Mouse (Mus musculus): ENCODE measurements at regions not wholly inside any gene's neighbourhood (a gene's known extent, or its start where the extent isn't known, plus 50 kb on each side); places are given as distances from the start of the nearest gene placed in this dataset.

DNA sequence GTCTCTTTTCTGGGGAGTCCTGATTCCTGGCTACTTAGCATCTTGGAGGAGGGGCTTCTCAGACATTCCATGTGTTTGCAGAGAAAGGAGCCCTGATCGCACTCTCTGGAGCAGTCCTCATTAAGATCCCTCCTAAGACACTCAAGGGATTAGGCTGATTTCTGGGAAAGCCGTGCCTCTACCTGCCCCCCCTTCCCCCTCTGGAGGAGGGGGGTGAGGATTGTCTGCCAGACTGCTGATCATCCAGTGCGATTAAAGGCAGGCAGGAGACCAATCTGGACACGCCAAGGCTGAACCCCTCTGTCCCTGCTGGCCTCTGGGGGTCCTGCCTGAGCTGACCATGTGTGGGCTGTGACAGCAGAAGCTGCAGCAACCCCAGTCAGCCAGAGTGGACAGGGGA lies 65.4 kb downstream of the Vegfa start:
- intact Hi-C loops (cut with DNase I) = no loop called here
- DNase-seq (ENCODE audit: low spot score in 2 of 2) = no peak

DNA sequence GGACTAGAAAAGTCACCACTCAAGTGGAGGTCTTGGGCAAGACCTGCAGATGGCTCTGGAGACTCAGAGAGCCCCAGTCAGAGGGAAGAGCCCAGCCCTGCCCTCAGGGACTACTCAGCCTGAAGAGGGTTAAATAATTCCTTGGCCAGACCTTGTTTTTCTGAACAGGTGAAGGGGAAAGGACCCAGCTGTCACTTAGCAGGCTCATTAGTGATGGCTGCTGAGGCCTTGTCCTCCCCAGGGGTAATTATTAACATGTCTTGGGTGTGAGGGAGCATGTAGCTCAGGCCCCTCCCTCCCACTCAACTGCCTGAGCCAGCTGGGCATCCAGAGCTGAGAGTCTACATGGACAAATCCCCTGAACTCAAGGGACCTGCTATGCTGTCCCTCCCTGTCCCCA lies 68.1 kb downstream of the Vegfa start:
- DNase-seq (ENCODE audit: low spot score in 2 of 2) = no peak
- intact Hi-C loops (cut with DNase I) = no loop called here

DNA sequence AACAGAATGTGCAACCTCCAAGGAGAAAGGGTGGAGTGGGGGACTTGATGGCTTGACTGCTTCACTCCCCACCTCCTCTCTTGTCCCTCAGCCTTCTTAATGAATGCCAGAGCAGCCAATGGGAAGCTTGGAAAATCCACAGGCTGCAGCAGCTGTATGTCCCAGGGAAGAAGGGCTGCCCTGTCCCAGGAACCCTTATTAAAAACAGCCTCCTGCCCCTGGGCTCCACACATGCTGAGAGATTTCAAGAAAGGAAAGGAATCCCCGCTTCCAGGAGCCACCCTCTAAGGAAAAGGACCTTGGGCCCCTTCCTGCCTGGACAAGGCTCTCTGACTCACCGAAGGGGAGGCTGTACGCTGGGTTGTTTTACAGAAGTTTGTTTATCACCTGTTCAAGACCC lies 68.8 kb downstream of the Vegfa start:
- no peak for DNase-seq (ENCODE audit: low spot score in 2 of 2)
- intact Hi-C loops (cut with DNase I) = no loop called here

DNA sequence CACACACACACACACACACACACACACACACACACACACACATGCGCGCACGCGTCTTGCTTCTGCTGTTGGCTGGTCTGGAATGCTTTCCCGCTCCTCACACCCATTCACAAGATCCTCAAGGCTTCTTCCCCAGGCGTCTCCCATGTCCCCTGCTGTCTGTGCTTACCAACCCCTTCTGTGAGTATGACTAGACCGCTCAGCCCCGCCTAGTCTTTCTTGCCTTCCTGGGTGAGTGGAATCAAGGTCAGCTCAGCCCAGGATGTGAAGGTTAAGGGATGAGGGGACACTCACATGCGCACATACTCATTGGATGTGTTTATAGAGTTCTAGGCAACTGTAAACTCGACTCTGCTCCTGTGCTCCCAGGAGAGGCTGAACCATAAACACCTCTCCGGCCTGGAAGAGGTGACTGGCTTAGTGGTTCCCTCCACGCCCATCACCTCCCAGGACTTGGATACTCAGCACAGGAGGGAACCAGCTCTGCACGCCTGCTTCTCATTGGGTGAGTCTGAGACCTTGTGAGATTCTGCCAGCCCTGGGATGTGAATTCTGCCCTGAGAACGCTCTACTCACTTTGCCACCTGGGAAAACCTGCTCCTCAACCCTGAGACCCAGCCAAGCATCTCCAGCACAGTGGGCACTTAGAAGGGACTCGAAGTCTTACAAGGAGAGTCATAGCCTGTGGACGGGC lies 70.4 kb downstream of the Vegfa start:
- no peak for DNase-seq (ENCODE audit: low spot score in 2 of 2)
- intact Hi-C loops (cut with DNase I) = no loop called here

DNA sequence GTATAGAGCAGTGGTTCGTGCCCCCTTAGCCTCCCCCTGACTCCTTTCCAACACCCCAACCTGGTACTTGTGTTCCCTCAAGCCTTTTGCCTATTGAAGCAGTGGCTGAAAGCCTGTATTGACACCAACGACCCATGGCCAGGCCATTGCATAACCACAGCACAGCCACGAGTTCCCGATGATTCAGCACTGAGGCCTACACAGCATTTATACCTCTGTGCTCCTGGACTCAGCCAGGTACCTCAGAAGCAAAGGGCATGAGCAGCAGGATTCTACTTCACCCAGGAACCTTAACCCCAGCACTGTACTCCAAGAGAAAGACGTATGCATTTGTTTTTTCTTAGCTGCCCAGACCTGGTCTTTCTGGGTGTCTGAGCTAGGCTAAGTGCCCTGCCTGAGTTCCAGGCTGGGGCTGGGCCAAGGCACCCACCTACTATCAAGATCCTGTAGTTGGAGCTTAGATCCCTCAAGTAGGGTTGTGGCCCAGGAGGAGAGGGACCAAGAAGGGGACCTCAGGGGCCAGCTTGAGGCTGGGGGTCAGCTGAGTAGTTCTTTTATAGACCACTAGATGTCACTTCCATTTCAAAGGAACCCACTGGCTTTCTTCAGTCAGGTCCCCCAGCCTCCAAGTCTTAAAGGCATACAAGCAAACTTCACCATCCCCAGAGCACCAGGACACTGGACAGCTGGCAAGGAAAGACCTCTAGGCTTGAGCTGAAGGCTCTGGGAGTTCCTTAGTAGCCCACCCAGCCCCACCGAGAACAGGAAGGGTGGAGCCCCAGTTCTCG lies 73.9 kb downstream of the Vegfa start:
- no peak for DNase-seq (ENCODE audit: low spot score in 2 of 2)
- intact Hi-C loops (cut with DNase I) = no loop called here

DNA sequence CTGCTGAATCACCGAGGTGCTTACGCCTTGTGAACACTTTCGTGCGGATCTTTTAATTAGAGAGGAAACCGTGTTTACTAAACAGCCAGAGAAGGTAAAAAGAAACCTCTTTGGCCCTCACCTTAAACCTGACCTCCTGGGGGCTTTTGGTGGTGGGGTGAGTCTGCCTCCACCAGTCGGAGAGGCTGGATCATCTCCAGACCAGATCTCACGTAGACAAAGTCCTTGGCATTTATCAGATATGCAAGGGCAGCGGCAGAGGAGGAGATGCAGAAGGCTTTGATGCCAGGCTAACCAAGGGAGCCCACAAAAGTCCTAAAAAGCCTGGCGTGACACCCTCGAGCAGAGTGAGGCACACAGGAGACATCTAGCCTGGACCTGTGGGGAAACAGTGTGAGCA lies 76.7 kb downstream of the Vegfa start:
- intact Hi-C loops (cut with DNase I) = no loop called here
- no peak for DNase-seq (ENCODE audit: low spot score in 2 of 2)

DNA sequence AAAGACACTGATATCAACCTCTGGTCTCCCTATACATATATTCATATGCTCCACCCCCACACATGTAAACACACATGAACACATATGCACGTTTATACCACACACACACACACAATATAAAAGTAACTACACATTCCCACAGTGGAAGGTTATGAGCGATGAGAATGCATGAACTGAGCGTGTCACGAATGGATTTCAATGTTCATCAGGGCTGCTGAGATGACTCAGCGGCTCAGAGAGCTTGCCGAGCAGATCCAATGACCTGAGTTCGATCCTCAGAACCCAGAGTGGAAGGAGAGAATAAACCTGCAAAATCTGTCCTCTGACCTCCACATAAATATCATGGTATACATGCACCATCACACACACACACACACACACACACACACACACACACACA lies 77.3 kb downstream of the Vegfa start:
- intact Hi-C loops (cut with DNase I) = no loop called here

DNA sequence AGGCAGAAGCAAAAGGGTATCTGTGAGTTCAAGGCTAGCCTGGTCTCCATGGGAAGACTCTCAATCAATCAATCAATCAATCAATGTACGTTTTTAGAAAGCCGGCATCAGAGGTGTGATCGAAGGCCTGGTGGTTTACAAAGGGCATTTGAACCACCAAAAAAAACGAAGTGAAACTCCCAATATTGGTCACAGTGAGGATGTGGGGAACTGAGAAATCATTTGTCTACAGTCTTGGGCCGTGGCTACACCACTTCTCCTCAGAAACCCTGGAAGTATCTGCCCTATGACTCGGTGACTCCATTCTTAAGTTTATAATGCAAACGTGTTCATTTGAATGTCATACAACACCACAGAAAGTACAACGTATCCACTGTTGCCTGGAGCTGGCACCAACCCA lies 78.6 kb downstream of the Vegfa start:
- intact Hi-C loops (cut with DNase I) = no loop called here
- no peak for DNase-seq (ENCODE audit: low spot score in 2 of 2)

More for the DNA sequence above, 77.3 kb downstream of the Vegfa start:
- DNase-seq (ENCODE audit: low spot score in 2 of 2) = no peak

DNA sequence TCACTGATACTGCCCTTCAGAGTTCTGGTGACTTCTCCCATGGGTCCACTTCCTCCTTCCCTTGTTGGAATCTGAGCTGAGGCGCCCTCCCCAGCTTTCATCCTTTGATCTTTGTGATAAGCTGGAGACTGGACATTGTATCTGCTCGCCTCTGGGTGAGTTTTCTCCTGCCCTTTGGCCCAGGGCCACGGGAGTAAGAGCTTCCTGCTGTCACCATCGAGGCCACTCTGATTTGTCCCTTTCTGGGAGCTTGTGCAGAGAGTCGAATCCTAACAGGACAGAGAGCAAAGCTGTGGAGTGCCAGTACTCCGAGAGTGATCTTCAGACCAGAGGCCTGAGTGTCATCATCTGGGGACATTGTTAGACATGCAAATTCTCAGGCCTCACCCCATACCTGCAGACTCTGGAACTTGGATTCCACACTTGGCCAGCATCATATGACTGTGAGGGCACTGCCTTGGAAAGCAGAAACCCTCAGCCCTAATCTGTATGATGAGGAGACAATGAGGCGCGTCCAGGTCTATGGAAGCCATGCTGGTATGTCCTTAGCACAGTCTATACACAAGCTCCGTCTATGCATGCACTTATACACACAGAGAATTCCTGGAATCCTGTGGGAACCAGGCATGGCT lies 81.5 kb downstream of the Vegfa start:
- intact Hi-C loops (cut with DNase I) = no loop called here
- no peak for DNase-seq (ENCODE audit: low spot score in 2 of 2)

DNA sequence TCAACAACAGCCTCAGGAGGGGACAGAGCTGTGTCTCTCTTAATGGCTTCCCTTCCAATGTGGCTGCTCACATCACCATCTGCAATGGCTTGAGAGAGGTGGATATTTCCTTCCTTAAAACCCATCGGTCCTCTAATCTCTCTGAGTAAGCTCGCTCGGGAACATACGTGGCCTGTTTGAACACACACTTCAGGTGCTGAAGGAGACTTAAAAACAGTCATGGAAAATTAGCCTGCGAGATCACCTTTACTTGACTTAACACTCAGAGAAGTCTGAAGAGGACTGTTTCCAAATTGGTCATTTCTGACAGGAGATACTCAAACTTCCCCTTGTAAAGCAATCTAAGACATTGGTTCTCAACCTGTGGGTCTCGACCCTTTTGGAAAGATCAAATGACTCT lies 83.0 kb downstream of the Vegfa start:
- no peak for DNase-seq (ENCODE audit: low spot score in 2 of 2)
- intact Hi-C loops (cut with DNase I) = no loop called here

DNA sequence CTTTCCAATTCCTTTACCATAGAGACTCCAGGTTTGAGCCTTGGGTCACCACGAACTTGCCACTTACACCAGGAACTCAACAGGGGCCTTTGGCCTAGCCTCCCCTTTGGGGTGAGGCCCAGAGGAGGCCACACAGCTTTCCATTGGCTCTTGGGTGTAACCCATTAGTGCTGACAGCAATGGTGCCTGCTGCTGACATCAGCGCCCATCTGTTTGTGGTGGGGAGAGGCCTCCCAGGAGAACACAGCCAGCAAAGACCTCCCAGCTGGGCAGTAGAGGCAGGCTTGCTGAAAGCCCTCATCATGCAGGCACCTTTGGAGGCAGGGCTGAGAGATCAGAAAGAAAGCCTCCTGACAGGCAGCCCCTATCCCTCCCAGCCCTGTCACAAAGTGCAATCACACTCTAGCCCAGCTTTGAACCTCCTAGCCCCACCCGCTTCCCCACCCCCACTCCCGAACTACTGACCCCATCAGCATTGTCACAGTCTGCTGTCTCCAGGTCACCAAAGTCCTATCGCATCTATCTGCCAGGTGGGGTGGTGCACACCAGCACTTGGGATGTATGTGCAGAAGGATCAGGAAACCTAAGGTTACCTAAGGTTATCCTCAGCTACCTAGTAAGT lies 83.7 kb downstream of the Vegfa start:
- DNase-seq (ENCODE audit: low spot score in 2 of 2) = no peak
- intact Hi-C loops (cut with DNase I) = no loop called here

DNA sequence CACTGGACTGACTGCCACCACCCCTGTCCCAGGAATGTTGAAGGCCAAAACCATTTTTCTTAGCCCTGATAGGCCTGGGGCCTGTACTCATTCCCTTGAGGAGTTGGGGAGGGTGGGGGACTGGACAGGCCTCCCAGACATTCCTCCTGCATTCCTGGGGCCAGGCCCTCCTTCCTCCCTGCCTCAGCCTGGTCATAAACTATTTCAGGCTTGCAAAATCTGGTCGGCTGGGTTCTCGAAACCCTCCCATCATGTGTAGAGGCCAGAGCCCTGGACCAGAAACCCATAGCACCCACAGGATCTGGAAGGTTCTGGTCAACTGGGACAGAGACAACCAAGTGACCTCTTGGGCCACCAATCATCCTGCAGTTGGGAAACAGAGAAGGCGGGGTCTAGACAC lies 87.2 kb downstream of the Vegfa start:
- no peak for DNase-seq (ENCODE audit: low spot score in 2 of 2)
- intact Hi-C loops (cut with DNase I) = no loop called here

DNA sequence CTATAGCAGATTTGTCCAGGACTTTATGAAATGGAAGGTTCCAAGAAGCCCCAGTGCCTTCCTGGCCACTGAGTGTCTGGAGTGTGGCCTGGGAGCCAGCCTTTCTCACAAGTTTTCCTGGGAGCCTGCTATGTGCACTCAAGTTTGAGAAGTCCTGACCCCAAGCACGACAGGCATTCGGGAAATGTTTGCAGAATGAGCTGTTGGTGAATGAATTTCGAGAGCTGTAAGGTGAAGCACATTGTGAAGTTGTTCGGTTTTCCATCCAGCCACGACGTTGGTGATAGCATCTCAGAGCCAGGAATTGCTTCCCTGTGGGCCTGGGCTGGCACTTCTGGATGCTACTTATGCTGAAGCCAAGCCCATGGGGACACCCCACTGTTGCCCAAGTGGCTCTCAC lies 88.9 kb downstream of the Vegfa start:
- DNase-seq (ENCODE audit: low spot score in 2 of 2) = no peak
- intact Hi-C loops (cut with DNase I) = no loop called here

DNA sequence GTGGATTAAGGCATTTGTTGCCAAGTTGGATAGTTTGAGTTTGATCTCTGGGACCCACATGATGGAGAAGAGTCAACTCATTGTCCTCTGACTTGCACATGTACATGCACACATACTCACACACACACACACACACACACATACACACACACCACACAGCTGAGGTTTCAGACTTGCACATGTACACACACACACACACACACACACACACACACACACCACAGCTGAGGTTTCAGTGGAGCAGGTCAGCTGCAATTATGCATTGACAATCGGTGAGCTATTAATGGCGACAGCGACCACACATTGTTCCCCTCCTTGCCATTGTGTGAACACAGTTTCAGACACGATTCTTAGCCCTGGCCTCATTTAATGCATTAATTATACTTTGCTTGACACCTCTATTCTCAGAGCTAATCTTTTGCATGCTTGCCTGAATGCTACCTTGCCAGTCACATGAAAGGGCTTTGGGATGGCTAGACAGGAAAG lies 90.2 kb downstream of the Vegfa start:
- intact Hi-C loops (cut with DNase I) = no loop called here
- no peak for DNase-seq (ENCODE audit: low spot score in 2 of 2)

DNA sequence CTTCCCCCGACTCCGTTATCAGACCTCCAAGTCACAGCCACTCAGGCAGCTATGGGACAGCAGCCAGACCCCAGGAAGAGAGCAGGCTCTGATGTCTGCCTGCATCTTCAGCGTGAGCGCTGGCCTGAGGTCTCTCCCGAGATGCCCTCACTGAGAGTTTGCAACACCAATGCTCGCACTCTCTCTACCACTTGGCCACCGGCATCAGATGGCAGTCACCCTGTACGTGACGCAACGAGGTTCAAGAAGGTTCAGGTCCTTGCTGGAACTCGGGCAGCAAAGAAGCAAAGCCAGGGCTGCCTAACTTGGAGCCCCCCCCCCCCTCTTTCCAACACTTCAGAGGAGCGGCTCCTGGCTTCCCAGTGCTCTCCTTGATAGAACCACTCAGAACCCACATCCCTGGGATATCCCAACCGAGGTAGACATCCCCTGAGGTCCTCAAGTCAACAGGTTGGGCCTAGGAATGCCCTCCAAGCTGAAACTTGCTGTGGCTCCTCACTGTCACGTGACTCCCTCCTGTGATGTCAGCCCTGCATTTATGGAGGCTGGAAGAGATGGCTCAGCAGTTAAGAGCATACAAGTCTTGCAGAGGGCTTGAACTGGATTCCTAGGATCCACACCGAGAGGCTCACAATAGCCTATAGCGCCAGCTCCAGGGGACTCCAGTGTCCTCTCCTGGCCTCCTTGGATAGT lies 91.9 kb downstream of the Vegfa start:
- no peak for DNase-seq (ENCODE audit: low spot score in 2 of 2)
- intact Hi-C loops (cut with DNase I) = no loop called here

DNA sequence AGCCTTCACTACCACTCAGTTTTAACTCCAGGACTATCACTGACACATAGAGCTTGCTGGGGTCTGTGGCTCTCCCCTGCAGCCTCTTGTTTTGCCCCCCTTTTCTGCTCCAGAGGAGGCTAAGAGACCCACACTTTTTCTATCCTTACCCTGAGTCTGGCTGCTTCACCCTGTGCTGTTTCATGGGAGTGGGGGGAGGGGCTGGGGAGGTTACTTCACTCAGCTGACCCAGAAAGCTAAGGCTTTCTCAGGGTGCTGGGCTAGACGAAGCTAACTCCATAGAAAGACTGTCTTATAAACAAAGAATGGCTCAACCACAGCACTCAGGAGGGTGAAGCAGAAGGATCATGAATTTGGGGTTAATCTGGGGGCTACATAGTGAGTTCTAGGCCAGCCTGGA lies 93.9 kb downstream of the Vegfa start:
- intact Hi-C loops (cut with DNase I) = no loop called here

DNA sequence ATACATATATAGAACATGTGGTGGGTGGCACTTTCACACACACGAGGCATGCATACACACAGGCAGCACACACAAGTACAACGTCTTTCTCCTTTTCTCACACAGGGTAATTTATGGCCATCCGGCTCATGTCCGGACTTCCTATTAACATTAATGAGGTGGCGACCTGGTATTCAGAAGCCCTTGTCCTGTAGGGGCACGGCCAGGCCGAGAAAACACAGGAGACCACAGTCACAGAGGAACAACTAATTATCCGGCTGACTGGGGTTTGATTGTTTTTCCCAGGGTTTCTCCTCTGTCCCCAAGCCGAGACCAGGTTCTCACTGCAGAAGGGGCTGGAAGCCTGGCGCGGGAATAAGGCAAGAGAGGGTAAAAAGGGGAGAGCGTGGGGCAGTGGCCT lies 95.6 kb downstream of the Vegfa start:
- intact Hi-C loops (cut with DNase I) = no loop called here
- DNase-seq (ENCODE audit: low spot score in 2 of 2) = no peak

More for the DNA sequence above, 93.9 kb downstream of the Vegfa start:
- no peak for DNase-seq (ENCODE audit: low spot score in 2 of 2)

DNA sequence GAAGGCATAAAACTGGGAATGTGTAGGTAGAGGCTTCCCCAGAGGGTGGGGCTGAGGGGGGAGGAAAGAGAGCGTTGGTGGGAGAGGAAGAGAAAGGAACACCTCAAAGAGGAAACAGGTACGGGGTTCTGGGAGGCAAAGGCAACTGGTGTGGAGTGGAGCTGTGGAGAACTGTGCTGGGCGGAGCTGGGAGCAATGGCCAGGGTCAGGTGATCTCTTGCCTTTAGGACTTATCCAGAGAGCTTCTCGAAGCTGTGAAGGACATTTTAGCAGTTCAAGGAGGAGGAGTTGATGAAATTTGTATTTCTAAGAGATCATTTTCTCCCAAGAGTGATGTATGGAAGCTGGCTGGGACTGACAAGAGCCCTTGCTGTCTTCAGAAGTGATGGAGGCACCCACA lies 96.9 kb downstream of the Vegfa start:
- DNase-seq (ENCODE audit: low spot score in 2 of 2) = no peak
- intact Hi-C loops (cut with DNase I) = no loop called here

DNA sequence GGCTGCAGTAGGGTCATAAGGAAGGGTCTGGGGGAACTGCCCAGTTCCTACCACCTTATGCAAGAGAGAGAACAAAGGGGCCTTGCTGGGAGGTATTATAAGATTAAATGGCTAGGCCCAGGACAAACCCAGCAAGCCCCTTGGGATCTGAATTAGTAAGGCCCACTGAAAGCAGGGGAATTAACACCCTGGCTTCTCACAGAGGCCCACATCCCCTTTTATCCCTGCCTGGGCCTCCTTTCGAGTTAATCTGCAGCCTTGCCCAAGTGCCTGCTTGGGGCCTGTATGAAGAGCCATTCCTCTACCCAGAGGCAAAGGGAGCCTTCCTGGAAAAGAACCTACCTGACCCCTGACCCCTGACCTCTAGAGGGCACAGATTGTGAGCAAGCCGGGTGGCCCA lies 98.2 kb downstream of the Vegfa start:
- DNase-seq (ENCODE audit: low spot score in 2 of 2) = no peak
- intact Hi-C loops (cut with DNase I) = no loop called here

DNA sequence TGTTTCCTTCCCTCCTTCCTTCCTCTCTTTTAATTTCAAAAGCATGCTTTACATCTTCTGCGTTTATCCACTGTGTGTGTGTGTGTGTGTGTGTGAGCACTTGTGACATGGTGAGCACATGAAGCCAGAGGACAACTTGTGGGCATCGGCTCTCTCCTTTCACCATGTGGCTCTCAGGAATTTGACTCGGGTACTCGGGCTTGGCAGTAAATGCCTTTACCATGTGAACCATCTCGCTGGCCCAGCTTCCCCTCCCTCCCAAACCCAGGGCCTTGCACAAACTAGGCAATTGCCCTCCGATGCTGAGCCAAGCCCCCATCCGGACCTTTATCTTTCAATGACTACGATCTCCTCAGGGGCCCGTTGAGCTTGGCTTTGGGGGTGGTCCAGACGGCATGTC lies 99.1 kb downstream of the Vegfa start:
- no peak for DNase-seq (ENCODE audit: low spot score in 2 of 2)

More for the DNA sequence above, 99.1 kb downstream of the Vegfa start:
- intact Hi-C loops (cut with DNase I) = no loop called here
